Mouse (Mus musculus): ENCODE measurements around the gene Ptprg.

GRCm38 (mm10) chr14:12056912-12057524 is 503.7 kb downstream of the Ptprg start:
- TF ChIP-seq POLR2A (IDR thresholded peaks at IDR 0.05; ENCODE audit: control insufficient read depth, low read depth, low read length) (no peak), CTCF (IDR thresholded peaks at IDR 0.05; ENCODE audit: control insufficient read depth, insufficient read depth, insufficient replicate concordance, low read depth, low read length) (no peak)
